Mouse (Mus musculus) hindbrain, embryonic 14.5 days (tissue): ENCODE results near the gene Myrfl. TPM values are rescaled to one million over a fixed set of nuclear protein-coding genes. Genes with fewer than 3 reads are reported as not detected.

Experiments used
- ATAC-seq: fragments of 200-750 bp; cut with Nextera tagmentation; 2 replicates; pipeline ENCODE4 v1.8.0; 2017; ENCODE audit warnings: moderate number of reproducible peaks, mild to moderate bottlenecking, moderate TSS enrichment, moderate library complexity; ENCODE audit not compliant: low FRiP score
- DNase-seq: peaks from one replicate; pipeline ENCODE4 v3.0.0-alpha.2; 2015; ENCODE audit warnings: low spot score
- H3K27ac ChIP-seq: fragments of 300-500 bp; sonication (generic); 2 replicates; pipeline ENCODE4 v1.5.1; 2014; ENCODE audit warnings: mild to moderate bottlenecking, moderate library complexity
- H3K27me3 ChIP-seq: fragments of 300-500 bp; sonication (generic); 2 replicates; pipeline ENCODE4 v1.6.1; 2014; ENCODE audit warnings: mild to moderate bottlenecking, low read length, mixed read lengths; ENCODE audit not compliant: control insufficient read depth, insufficient read depth
- H3K36me3 ChIP-seq: fragments of 300-500 bp; sonication (generic); replicated peaks from 2 replicates; pipeline ENCODE4 v1.6.1; 2014; ENCODE audit not compliant: control insufficient read depth, insufficient read depth
- H3K4me1 ChIP-seq: fragments of 300-500 bp; sonication (generic); replicated peaks from 2 replicates; pipeline ENCODE4 v1.6.1; 2014; ENCODE audit warnings: antibody characterized with exemption, low read length, mixed read lengths; ENCODE audit not compliant: control insufficient read depth, insufficient read depth
- H3K4me2 ChIP-seq: fragments of 300-500 bp; sonication (generic); replicated peaks from 2 replicates; pipeline ENCODE4 v1.6.1; 2014; ENCODE audit warnings: mild to moderate bottlenecking, moderate library complexity
- H3K4me3 ChIP-seq: fragments of 300-500 bp; sonication (generic); replicated peaks from 2 replicates; pipeline ENCODE4 v1.5.1; 2014; ENCODE audit warnings: mild to moderate bottlenecking, low read length
- H3K9ac ChIP-seq: fragments of 300-500 bp; sonication (generic); 2 replicates; pipeline ENCODE4 v1.6.1; 2014
- H3K9me3 ChIP-seq: fragments of 300-500 bp; sonication (generic); 2 replicates; pipeline ENCODE4 v1.6.1; 2016; ENCODE audit warnings: low read length; ENCODE audit not compliant: control insufficient read depth
- WGBS: fragments of 180-500 bp; shearing (Covaris S2); extraction: QIAGEN DNeasy Blood & Tissue Kit; methylation state at CpG from one replicate; pipeline ENCODE4 v1.1.7; 2014; 5-methylcytosine and 5-hydroxymethylcytosine counted together
- polyA plus RNA-seq: library from polyadenylated mRNA; unstranded; fragments of >200 nt; fragmentation: Nextera tagmentation; extraction: Ambion mirVana; gene quantifications from 2 replicates; pipeline ENCODE4 v1.2.1, GENCODE M21; 2014

Myrfl gene
- 0.08 TPM in 1 of 2 replicates, not detected in the other for polyA plus RNA-seq

GRCm38 (mm10) chr10:116896336-116897177, at the start of gene Myrfl:
Myrfl (minus strand) TSS chr10:116896919.
- 82% methylated on average over 17 of the region's 17 CpGs for WGBS
- Histone ChIP-seq H3K4me1 (no peaks in the 10 kb centered on the region), H3K27ac (no peak within 1 kb of the TSS), H3K4me3 (no peak within 1 kb of the TSS), H3K27me3 (no peaks in the 10 kb centered on the region), H3K9ac (no peak within 1 kb of the TSS), H3K4me2 (no peak within 1 kb of the TSS), H3K36me3 (no peaks in the 10 kb centered on the region), H3K9me3 (no peaks in the 10 kb centered on the region)
- DNase-seq (no peak), ATAC-seq (no peak)

- H3K9ac ChIP-seq = no peak overlapping the region
- no peak overlapping the region for H3K4me3 ChIP-seq
- no peak for ATAC-seq
- H3K9me3 ChIP-seq = peaks cover 8% of the 10 kb centered on the region
- peaks cover 7% of the 10 kb centered on the region; the same call in 1 of the 2 replicates for H3K36me3 ChIP-seq
- no peaks in the 10 kb centered on the region for H3K27me3 ChIP-seq
- no peak overlapping the region for H3K27ac ChIP-seq
- peaks cover 11% of the 10 kb centered on the region for H3K4me1 ChIP-seq
- WGBS = 70% methylated on average over 10 of the region's 10 CpGs
- no peak for DNase-seq
- no peak overlapping the region for H3K4me2 ChIP-seq
Observed at GRCm38 (mm10) chr10:116944940-116945339, 48.2 kb upstream of the Myrfl start.

GRCm38 (mm10) chr10:116944144-116944543, 47.4 kb upstream of the Myrfl start:
- Histone ChIP-seq H3K9ac (no peak overlapping the region), H3K36me3 (peaks cover 8% of the 10 kb centered on the region; the same call in 1 of the 2 replicates), H3K4me3 (no peak overlapping the region), H3K4me1 (peaks cover 9% of the 10 kb centered on the region), H3K27ac (no peak overlapping the region), H3K27me3 (no peaks in the 10 kb centered on the region), H3K9me3 (peaks cover 8% of the 10 kb centered on the region), H3K4me2 (no peak overlapping the region)
- 93% methylated on average over 3 of the region's 3 CpGs for WGBS
- no peak for DNase-seq
- no peak for ATAC-seq

GRCm38 (mm10) chr10:116943025-116943424, 46.3 kb upstream of the Myrfl start:
- WGBS = 91% methylated on average over 6 of the region's 6 CpGs
- Histone ChIP-seq H3K27me3 (no peaks in the 10 kb centered on the region), H3K36me3 (peaks cover 19% of the 10 kb centered on the region), H3K27ac (no peak overlapping the region), H3K4me2 (no peak overlapping the region), H3K4me3 (no peak overlapping the region), H3K9ac (no peak overlapping the region), H3K4me1 (no peaks in the 10 kb centered on the region), H3K9me3 (peaks cover 8% of the 10 kb centered on the region)
- DNase-seq (no peak), ATAC-seq (no peak)

GRCm38 (mm10) chr10:116935028-116935427, 38.3 kb upstream of the Myrfl start:
- Histone ChIP-seq H3K27me3 (no peaks in the 10 kb centered on the region), H3K9me3 (no peaks in the 10 kb centered on the region), H3K4me1 (no peaks in the 10 kb centered on the region), H3K27ac (no peak overlapping the region), H3K4me2 (no peak overlapping the region), H3K36me3 (peaks cover 33% of the 10 kb centered on the region), H3K4me3 (no peak overlapping the region), H3K9ac (no peak overlapping the region)
- 72% methylated on average over 12 of the region's 12 CpGs for WGBS
- DNase-seq (no peak), ATAC-seq (no peak)

- 96% methylated on average over 7 of the region's 7 CpGs for WGBS
- no peak overlapping the region for H3K4me2 ChIP-seq
- H3K27me3 ChIP-seq = no peaks in the 10 kb centered on the region
- H3K36me3 ChIP-seq = peaks cover 30% of the 10 kb centered on the region
- no peak for ATAC-seq
- no peaks in the 10 kb centered on the region for H3K9me3 ChIP-seq
- H3K27ac ChIP-seq = no peak overlapping the region
- no peak for DNase-seq
- no peaks in the 10 kb centered on the region for H3K4me1 ChIP-seq
- H3K9ac ChIP-seq = no peak overlapping the region
- H3K4me3 ChIP-seq = no peak overlapping the region
Observed at GRCm38 (mm10) chr10:116933794-116934193, 37.1 kb upstream of the Myrfl start.

- H3K9me3 ChIP-seq = no peaks in the 10 kb centered on the region
- no peaks in the 10 kb centered on the region for H3K27me3 ChIP-seq
- H3K4me3 ChIP-seq = no peak overlapping the region
- DNase-seq = no peak
- no peak for ATAC-seq
- no peak overlapping the region for H3K9ac ChIP-seq
- H3K36me3 ChIP-seq = peaks cover 20% of the 10 kb centered on the region
- no peaks in the 10 kb centered on the region for H3K4me1 ChIP-seq
- 82% methylated on average over 13 of the region's 13 CpGs for WGBS
- H3K27ac ChIP-seq = no peak overlapping the region
- no peak overlapping the region for H3K4me2 ChIP-seq
Observed at GRCm38 (mm10) chr10:116932418-116932817, 35.7 kb upstream of the Myrfl start.

- DNase-seq (no peak), ATAC-seq (no peak)
- H3K36me3 ChIP-seq = peaks cover 20% of the 10 kb centered on the region
- H3K9ac ChIP-seq = no peak overlapping the region
- 90% methylated on average over 15 of the region's 15 CpGs for WGBS
- H3K27me3 ChIP-seq = no peaks in the 10 kb centered on the region
- H3K4me2 ChIP-seq = no peak overlapping the region
- no peaks in the 10 kb centered on the region for H3K9me3 ChIP-seq
- no peaks in the 10 kb centered on the region for H3K4me1 ChIP-seq
- H3K27ac ChIP-seq = no peak overlapping the region
- H3K4me3 ChIP-seq = no peak overlapping the region
Observed at GRCm38 (mm10) chr10:116931497-116932179, 34.9 kb upstream of the Myrfl start.

GRCm38 (mm10) chr10:116930936-116931335, 34.2 kb upstream of the Myrfl start:
- H3K4me3 ChIP-seq = no peak overlapping the region
- WGBS = 86% methylated on average over 6 of the region's 7 CpGs
- H3K4me1 ChIP-seq = no peaks in the 10 kb centered on the region
- H3K27me3 ChIP-seq = no peaks in the 10 kb centered on the region
- H3K27ac ChIP-seq = no peak overlapping the region
- DNase-seq (no peak), ATAC-seq (no peak)
- no peak overlapping the region for H3K9ac ChIP-seq
- no peak overlapping the region for H3K4me2 ChIP-seq
- H3K36me3 ChIP-seq = peaks cover 19% of the 10 kb centered on the region
- no peaks in the 10 kb centered on the region for H3K9me3 ChIP-seq
